Mouse (Mus musculus): ENCODE data around the gene Vmn2r61. TPM values are rescaled to one million over a fixed set of nuclear protein-coding genes. Genes with fewer than 3 reads are reported as not detected.

Vmn2r61 gene
- 2.6 TPM in 1 of 2 replicates, not detected in the other for polyA plus RNA-seq (2012; ENCODE audit: insufficient read depth, low replicate concordance)

DNA sequence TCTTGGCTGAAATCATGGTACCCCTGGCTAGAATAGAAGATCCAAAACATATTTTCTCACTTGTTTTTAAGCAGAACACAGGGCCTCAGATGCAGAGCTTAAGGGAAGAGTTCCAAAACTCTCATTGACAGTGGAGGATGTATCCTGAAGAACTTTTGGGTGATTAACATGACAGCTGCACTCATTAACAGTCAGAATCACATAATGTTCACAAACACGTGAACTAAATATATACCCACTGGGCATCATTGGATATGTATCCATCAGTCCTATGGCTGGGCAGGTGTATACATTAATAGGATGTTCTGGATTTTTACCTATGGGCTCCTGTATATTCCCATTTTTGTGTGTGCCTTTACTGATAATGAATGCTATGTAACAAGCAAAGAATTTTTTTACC lies at the start of gene Vmn2r61:
Gene Vmn2r61, plus strand, starts transcription at position 301 of the 400 bp plus-strand sequence.
- no peaks in the 10 kb centered on the region for H3K36me3 ChIP-seq (replicated peaks; ENCODE audit: low read length)
- peaks cover 17% of the 10 kb centered on the region; the same call in 1 of the 2 replicates for H3K9me3 ChIP-seq
- TF ChIP-seq GATA1 (IDR thresholded peaks at IDR 0.05; ENCODE audit: borderline replicate concordance, low read length): no peak
- no peak for TF ChIP-seq FLI1 (IDR thresholded peaks at IDR 0.05; ENCODE audit: low read length)
- no peaks in the 10 kb centered on the region for H3K4me1 ChIP-seq
- H3K4me3 ChIP-seq (replicated peaks): no peak within 1 kb of the TSS
- no peaks in the 10 kb centered on the region for H3K27me3 ChIP-seq (replicated peaks)

Other genes with a start within 250 kb of the Vmn2r61 start
- under 0.01 TPM in 1 of 2 replicates, not detected in the other for gene Vmn2r59, start 201.0 kb upstream of the Vmn2r61 start, polyA plus RNA-seq (2012; ENCODE audit: insufficient read depth, low replicate concordance)
- gene Vmn2r60, start 152.3 kb upstream of the Vmn2r61 start, polyA plus RNA-seq (2012; ENCODE audit: insufficient read depth, low replicate concordance): 0.12 TPM in 1 of 2 replicates, not detected in the other
- gene 4933421I07Rik, start 188.1 kb downstream of the Vmn2r61 start, polyA plus RNA-seq (2012; ENCODE audit: insufficient read depth, low replicate concordance): not detected in 2 replicates
- 0.98 TPM in 1 of 2 replicates, not detected in the other for gene Zfp141, start 245.7 kb downstream of the Vmn2r61 start, polyA plus RNA-seq (2012; ENCODE audit: insufficient read depth, low replicate concordance)